8 mouse cellular contexts compared by ENCODE assay signal in genomic region chr17:25796951-25797369, GRCm38 (mm10). TPM values are rescaled to one million over a fixed set of nuclear protein-coding genes. Genes with fewer than 3 reads are reported as not detected.
DNase-seq lines count a peak whose midpoint lies in the region; ATAC-seq and TF ChIP-seq lines count a peak whose summit lies in the region.

Metrn (minus strand) TSS chr17:25797136.

- in situ Hi-C loops in ES-E14 (cut with MboI; ENCODE audit: low sequenced_read_pairs in 2 of 2, unreplicated experiment in 2 of 2) = no loop called here

- intact Hi-C loops in heart, postnatal 25 days (cut with DNase I) = loop anchor here (2.0 kb wide), 1 partner anchor 26 kb away; the partner anchor contains the start of gene Wdr24

- H3K36me3 ChIP-seq in ES-E14 (ENCODE audit: control insufficient read depth, insufficient read depth, low read length, poor library complexity, severe bottlenecking) = peaks cover 4% of the 10 kb centered on the region; the same call in 1 of the 2 replicates
- H3K36me3 ChIP-seq in forebrain, embryonic 14.5 days (ENCODE audit: control insufficient read depth, insufficient read depth, low read length) = no peaks in the 10 kb centered on the region
- H3K36me3 ChIP-seq in lung, embryonic 15.5 days = no peaks in the 10 kb centered on the region

- peak; percentile 77 for ATAC-seq in forebrain, embryonic 14.5 days
- peak; percentile 82 for ATAC-seq in lung, embryonic 15.5 days (ENCODE audit: borderline replicate concordance, extremely low read depth, low FRiP score, low TSS enrichment)
- ATAC-seq in neutrophil, adult 5-6 weeks (ENCODE audit: extremely low read depth, insufficient number of reproducible peaks, low FRiP score, poor library complexity, severe bottlenecking) = peak; percentile 59; the same call in 1 of the 2 replicates

- H3K9me3 ChIP-seq in ES-E14 (ENCODE audit: control insufficient read depth, insufficient read depth, low read depth, low read length) = no peaks in the 10 kb centered on the region
- H3K9me3 ChIP-seq in forebrain, embryonic 14.5 days (replicated peaks; ENCODE audit: control insufficient read depth, low read length) = no peaks in the 10 kb centered on the region
- H3K9me3 ChIP-seq in lung, embryonic 15.5 days = no peaks in the 10 kb centered on the region

- H3K4me1 ChIP-seq in ES-E14 (ENCODE audit: control insufficient read depth in 2 of 2, insufficient read depth in 2 of 2, low read length in 2 of 2, poor library complexity in 1 of 2) = peaks cover 3 to 7% of the 10 kb centered on the region in 2 experiments; a peak in 2 of 4 replicates
- H3K4me1 ChIP-seq in forebrain, embryonic 14.5 days (ENCODE audit: control insufficient read depth, insufficient read depth, low read length) = peaks cover 36% of the 10 kb centered on the region
- H3K4me1 ChIP-seq in lung, embryonic 15.5 days = peaks cover 46% of the 10 kb centered on the region

- no peak within 1 kb of the TSS for H3K27ac ChIP-seq in ES-E14 (ENCODE audit: insufficient read depth, low read depth, low read length, poor library complexity, severe bottlenecking)
- H3K27ac ChIP-seq in forebrain, embryonic 14.5 days (ENCODE audit: low read depth, low read length) = peak within 1 kb of the TSS; percentile 60
- H3K27ac ChIP-seq in lung, embryonic 15.5 days = 0 out of 2 replicates have a peak within 1 kb of the TSS, but pooled peaks have one; percentile 42

- H3K4me3 ChIP-seq in ES-E14 (ENCODE audit: insufficient read depth in 1 of 2, low read depth in 1 of 2, low read length in 2 of 2, poor library complexity in 1 of 2, severe bottlenecking in 1 of 2) = peak within 1 kb of the TSS; percentile 68 to 76
- H3K4me3 ChIP-seq in forebrain, embryonic 14.5 days (ENCODE audit: low read depth, low read length) = peak within 1 kb of the TSS; percentile 60
- H3K4me3 ChIP-seq in lung, embryonic 15.5 days = peak within 1 kb of the TSS; percentile 82

- peak within 1 kb of the TSS; percentile 60 for H3K9ac ChIP-seq in ES-E14 (ENCODE audit: insufficient read depth, low read depth, low read length, poor library complexity, severe bottlenecking)
- peak within 1 kb of the TSS; percentile 63 for H3K9ac ChIP-seq in forebrain, embryonic 14.5 days (ENCODE audit: low read length)
- H3K9ac ChIP-seq in lung, embryonic 15.5 days = peak within 1 kb of the TSS; percentile 70

- no peaks in the 10 kb centered on the region for H3K27me3 ChIP-seq in forebrain, embryonic 14.5 days (replicated peaks; ENCODE audit: control insufficient read depth, insufficient read depth, low read length)
- no peaks in the 10 kb centered on the region for H3K27me3 ChIP-seq in lung, embryonic 15.5 days

- peak within 1 kb of the TSS; percentile 73 for H3K4me2 ChIP-seq in forebrain, embryonic 14.5 days (ENCODE audit: low read length)
- H3K4me2 ChIP-seq in lung, embryonic 15.5 days = peak within 1 kb of the TSS; percentile 97

- DNase-seq in ES-E14 (ENCODE audit: low read depth, low spot score) = no peak
- peak; percentile 86 for DNase-seq in c-Kit-positive CD71-negative TER-119-negative erythroid progenitor cells, embryonic 14.5 days (ENCODE audit: low read depth)
- DNase-seq in forebrain, embryonic 14.5 days (ENCODE audit: low spot score) = peak; percentile 89
- DNase-seq in heart, postnatal 25 days (ENCODE audit: low spot score) = peak; percentile 84
- peak; percentile 67 for DNase-seq in layer of hippocampus, adult 18-20 months (ENCODE audit: low spot score in 2 of 2)
- peak; percentile 89 for DNase-seq in thymus, postnatal 0 days (ENCODE audit: low spot score)

- WGBS in forebrain, embryonic 14.5 days = under 1% methylated on average over 32 of the region's 35 CpGs
- WGBS in lung, embryonic 15.5 days = under 1% methylated on average over 35 of the region's 35 CpGs

TF ChIP-seq in ES-E14, 5 proteins besides CTCF, POLR2A, EP300 and RAD21:
- no peak for TF ChIP-seq ZNF384 (IDR thresholded peaks at IDR 0.05; ENCODE audit: low read depth, low read length)
- TF ChIP-seq MAFK (IDR thresholded peaks at IDR 0.05; ENCODE audit: insufficient read depth, low read depth, low read length) = no peak
- no peak for TF ChIP-seq HCFC1 (IDR thresholded peaks at IDR 0.05; ENCODE audit: borderline replicate concordance, insufficient read depth, low read length)
- no peak for TF ChIP-seq CHD2 (IDR thresholded peaks at IDR 0.05; ENCODE audit: low read depth, low read length)
- no peak for TF ChIP-seq ZC3H11A (IDR thresholded peaks at IDR 0.05; ENCODE audit: borderline replicate concordance, low read depth, low read length)

RNA-seq across cellular contexts. Expression of gene Metrn, which starts in this region (rescaled TPM):
- total RNA-seq in ES-E14 (2012; rRNA removed) = 46.1 and 62.7 TPM in 2 replicates
- 8.4 and 9.8 TPM in 2 replicates for polyA plus RNA-seq in forebrain, embryonic 14.5 days (2014; fragmentation: Nextera tagmentation; extraction: Ambion mirVana)
- total RNA-seq in heart, postnatal 25 days (2021) = 10 to 100 TPM; 74.4 to 75.1 TPM
- total RNA-seq in layer of hippocampus, adult 18-20 months (2021) = 10 to 100 TPM; 81.1 to 83.3 TPM
- 56.9 and 59.8 TPM in 2 replicates for polyA plus RNA-seq in lung, embryonic 15.5 days (2015; fragmentation: Nextera tagmentation; extraction: Ambion mirVana)
- total RNA-seq in neutrophil, adult 5-6 weeks (2017) = 3.5 and 4.4 TPM in 2 replicates
- 68.5 and 71.6 TPM in 2 replicates for polyA plus RNA-seq in thymus, postnatal 0 days (2015; fragmentation: Nextera tagmentation; extraction: Ambion mirVana)
